14 mouse cellular contexts compared by ENCODE assay signal in genomic region chr3:54238891-54239290, GRCm38 (mm10).
DNase-seq lines count a peak whose midpoint lies in the region; ATAC-seq lines count a peak whose summit lies in the region.
"Had no signal": no experiment of that assay in that cellular context is flagged by ENCODE, and none has a peak within 500 bp of the region (broad histone marks: within the 10 kb centered on the region; RNA-seq: fewer than 3 reads in every experiment).

No protein-coding gene starts in this region.

- no peaks in the 10 kb centered on the region for H3K9me3 ChIP-seq in embryonic facial prominence, embryonic 14.5 days (ENCODE audit: control insufficient read depth, low read length)
- no peaks in the 10 kb centered on the region for H3K9me3 ChIP-seq in embryonic facial prominence, embryonic 10.5 days
- peaks cover 18% of the 10 kb centered on the region; the same call in 1 of the 2 replicates for H3K9me3 ChIP-seq in megakaryocyte, embryonic 14.5 days
- no peaks in the 10 kb centered on the region for H3K9me3 ChIP-seq in forebrain, embryonic 14.5 days (replicated peaks; ENCODE audit: control insufficient read depth, low read length)
- H3K9me3 ChIP-seq: forebrain, embryonic 15.5 days; liver, embryonic 12.5 days had no signal

- WGBS in embryonic facial prominence, embryonic 14.5 days: 68% methylated on average over 5 of the region's 5 CpGs
- WGBS in embryonic facial prominence, embryonic 10.5 days: 82% methylated on average over 5 of the region's 5 CpGs
- WGBS in forebrain, embryonic 14.5 days: 73% methylated on average over 5 of the region's 5 CpGs

- H3K9ac ChIP-seq in embryonic facial prominence, embryonic 14.5 days (ENCODE audit: low read depth, low read length): no peak overlapping the region
- no peak overlapping the region for H3K9ac ChIP-seq in forebrain, embryonic 14.5 days (ENCODE audit: low read length)
- H3K9ac ChIP-seq: forebrain, embryonic 15.5 days; liver, embryonic 12.5 days had no signal

- H3K4me1 ChIP-seq in embryonic facial prominence, embryonic 14.5 days (ENCODE audit: control insufficient read depth, insufficient read depth, low read length): no peaks in the 10 kb centered on the region
- no peaks in the 10 kb centered on the region for H3K4me1 ChIP-seq in embryonic facial prominence, embryonic 10.5 days
- no peaks in the 10 kb centered on the region for H3K4me1 ChIP-seq in megakaryocyte, embryonic 14.5 days
- no peaks in the 10 kb centered on the region for H3K4me1 ChIP-seq in forebrain, embryonic 14.5 days (ENCODE audit: control insufficient read depth, insufficient read depth, low read length)
- H3K4me1 ChIP-seq: forebrain, embryonic 15.5 days; liver, embryonic 12.5 days had no signal

- H3K4me3 ChIP-seq in embryonic facial prominence, embryonic 14.5 days (ENCODE audit: low read depth, low read length): no peak overlapping the region
- no peak overlapping the region for H3K4me3 ChIP-seq in embryonic facial prominence, embryonic 10.5 days
- peak overlapping the region; percentile 48 for H3K4me3 ChIP-seq in megakaryocyte, embryonic 14.5 days (replicated peaks)
- H3K4me3 ChIP-seq in forebrain, embryonic 14.5 days (ENCODE audit: low read depth, low read length): no peak overlapping the region
- H3K4me3 ChIP-seq: forebrain, embryonic 15.5 days; liver, embryonic 12.5 days had no signal

- ATAC-seq in embryonic facial prominence, embryonic 14.5 days (ENCODE audit: low read depth): no peak
- ATAC-seq in megakaryocyte, adult 5-6 weeks (ENCODE audit: poor library complexity, severe bottlenecking): no peak
- ATAC-seq in erythroblast, adult 5-6 weeks (replicated peaks; ENCODE audit: low FRiP score, poor library complexity, severe bottlenecking): no peak
- ATAC-seq in forebrain, embryonic 14.5 days: no peak
- ATAC-seq: forebrain, embryonic 15.5 days; liver, embryonic 12.5 days had no signal

- peak; percentile 43 for DNase-seq in embryonic facial prominence, embryonic 14.5 days (ENCODE audit: low spot score)
- DNase-seq in embryonic facial prominence, embryonic 10.5 days (ENCODE audit: low spot score): no peak
- peak; percentile 7 to 24 for DNase-seq in heart, adult 9 months (ENCODE audit: low spot score in 2 of 2)
- DNase-seq in ovary, postnatal 14 days (ENCODE audit: low spot score): peak; percentile 19
- no peak for DNase-seq in forebrain, embryonic 14.5 days (ENCODE audit: low spot score)
- DNase-seq: cerebellum, adult 11 months; kidney, adult 18-20 months; right cerebral cortex, postnatal 14 days had no signal

- H3K36me3 ChIP-seq in embryonic facial prominence, embryonic 14.5 days (ENCODE audit: control insufficient read depth, insufficient read depth, low read length): no peaks in the 10 kb centered on the region
- no peaks in the 10 kb centered on the region for H3K36me3 ChIP-seq in embryonic facial prominence, embryonic 10.5 days (replicated peaks)
- no peaks in the 10 kb centered on the region for H3K36me3 ChIP-seq in megakaryocyte, embryonic 14.5 days (replicated peaks; ENCODE audit: low read length)
- H3K36me3 ChIP-seq in forebrain, embryonic 14.5 days (ENCODE audit: control insufficient read depth, insufficient read depth, low read length): no peaks in the 10 kb centered on the region
- H3K36me3 ChIP-seq: forebrain, embryonic 15.5 days; liver, embryonic 12.5 days had no signal

- H3K27me3 ChIP-seq in embryonic facial prominence, embryonic 14.5 days (replicated peaks; ENCODE audit: control insufficient read depth, insufficient read depth, low read length): no peaks in the 10 kb centered on the region
- no peaks in the 10 kb centered on the region for H3K27me3 ChIP-seq in embryonic facial prominence, embryonic 10.5 days (replicated peaks; ENCODE audit: low read depth, poor library complexity, severe bottlenecking)
- H3K27me3 ChIP-seq in megakaryocyte, embryonic 14.5 days (replicated peaks): no peaks in the 10 kb centered on the region
- H3K27me3 ChIP-seq in forebrain, embryonic 14.5 days (replicated peaks; ENCODE audit: control insufficient read depth, insufficient read depth, low read length): no peaks in the 10 kb centered on the region
- H3K27me3 ChIP-seq: forebrain, embryonic 15.5 days; liver, embryonic 12.5 days had no signal

- H3K27ac ChIP-seq in embryonic facial prominence, embryonic 14.5 days (replicated peaks; ENCODE audit: low read depth, low read length): no peak overlapping the region
- H3K27ac ChIP-seq in embryonic facial prominence, embryonic 10.5 days (replicated peaks): no peak overlapping the region
- no peak overlapping the region for H3K27ac ChIP-seq in forebrain, embryonic 14.5 days (ENCODE audit: low read depth, low read length)
- H3K27ac ChIP-seq: forebrain, embryonic 15.5 days; liver, embryonic 12.5 days had no signal

- no peak overlapping the region for H3K4me2 ChIP-seq in embryonic facial prominence, embryonic 14.5 days (ENCODE audit: low read depth, low read length)
- no peak overlapping the region for H3K4me2 ChIP-seq in forebrain, embryonic 14.5 days (ENCODE audit: low read length)
- H3K4me2 ChIP-seq: forebrain, embryonic 15.5 days; liver, embryonic 12.5 days; midbrain, embryonic 11.5 days had no signal

Comparison
In these comparisons a context has a peak if more than half of its experiments do, and no peak if none do; other contexts are left out.
1. DNase-seq: peak in embryonic facial prominence, embryonic 14.5 days (single experiment), heart, adult 9 months (2 of 2) and ovary, postnatal 14 days (single experiment); none in embryonic facial prominence, embryonic 10.5 days (single experiment) and forebrain, embryonic 14.5 days (single experiment).